Mouse (Mus musculus): ENCODE data around the gene St3gal6.
"Not testable (repeated sequence)": the region's sequence is repeated elsewhere in the genome, so short reads cannot be mapped to it uniquely, and the experiment has no call there.

The St3gal6 gene

DNA sequence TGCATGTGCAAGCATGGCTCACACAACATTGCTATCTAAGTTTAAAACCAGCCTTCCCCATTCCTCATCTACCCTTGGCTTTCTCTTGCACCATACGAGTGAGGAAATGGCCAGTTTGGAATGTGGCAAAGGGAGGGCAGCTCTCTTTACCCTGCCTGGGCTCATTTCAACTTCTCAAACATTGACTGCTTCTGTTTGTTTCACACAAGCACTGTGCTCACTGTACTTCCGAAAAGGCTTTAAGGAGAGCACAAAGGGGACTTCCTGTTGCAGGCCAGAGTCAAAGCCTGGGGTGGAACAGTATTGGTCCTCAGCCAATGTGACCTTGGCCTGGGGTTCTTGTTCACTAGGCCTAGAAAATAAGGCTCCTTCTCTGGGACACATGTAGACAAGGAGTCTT, 47.7 kb downstream of the St3gal6 start:
- no peak for DNase-seq (ENCODE audit: low spot score in 2 of 2)

DNA sequence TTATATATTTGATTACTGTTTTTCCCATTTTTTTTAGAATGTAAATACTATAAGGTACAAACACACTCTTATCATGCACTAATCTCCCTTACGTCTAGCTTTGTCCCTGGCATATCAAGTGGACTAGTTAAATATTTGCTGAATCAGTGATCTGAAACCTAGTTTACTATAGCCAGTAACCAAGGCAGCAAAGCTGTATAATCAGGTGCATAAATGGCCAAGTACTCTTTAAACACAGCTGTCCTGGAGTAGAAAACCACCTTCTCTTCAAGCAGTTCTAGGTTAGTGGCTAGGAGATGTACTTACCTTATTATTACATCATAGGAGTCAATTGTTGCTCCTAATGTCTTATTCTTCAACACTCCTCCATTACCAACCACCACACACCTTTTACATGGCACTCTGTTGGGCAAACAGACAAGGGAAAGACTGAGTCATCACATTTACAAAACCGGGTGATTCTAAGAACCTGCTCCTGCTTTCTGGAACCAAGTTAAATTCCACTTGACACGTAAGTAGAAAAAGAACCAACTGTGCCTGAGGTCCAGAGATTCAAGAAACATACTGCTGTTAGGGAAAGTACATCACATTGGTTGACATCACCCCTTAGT, 48.4 kb downstream of the St3gal6 start:
- DNase-seq (ENCODE audit: low spot score in 2 of 2), result no peak

- no peak for DNase-seq (ENCODE audit: low spot score in 2 of 2)
These were observed 49.2 kb downstream of the St3gal6 start for GRCm38 (mm10) chr16:58474875-58475274.

DNA sequence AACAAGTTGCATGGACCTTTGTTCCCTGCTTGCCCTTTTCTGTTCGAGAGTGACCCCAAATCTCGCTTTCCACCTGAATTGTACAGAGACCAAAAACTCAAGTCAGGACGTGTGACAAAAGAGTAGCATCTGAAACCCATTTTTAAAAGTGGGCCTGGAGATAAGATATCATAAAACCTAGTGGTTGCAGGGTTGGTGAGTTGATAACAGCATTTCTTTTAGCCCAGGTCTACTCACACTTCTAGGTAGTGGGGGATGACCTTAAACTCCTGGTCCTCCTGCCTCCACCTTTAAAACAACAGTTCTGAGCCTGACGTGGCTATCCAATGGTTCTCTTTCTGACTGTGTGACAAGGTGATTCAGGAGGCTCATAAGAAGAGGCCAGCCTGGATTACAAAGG, 53.2 kb downstream of the St3gal6 start:
- no peak for DNase-seq (ENCODE audit: low spot score in 2 of 2)

DNA sequence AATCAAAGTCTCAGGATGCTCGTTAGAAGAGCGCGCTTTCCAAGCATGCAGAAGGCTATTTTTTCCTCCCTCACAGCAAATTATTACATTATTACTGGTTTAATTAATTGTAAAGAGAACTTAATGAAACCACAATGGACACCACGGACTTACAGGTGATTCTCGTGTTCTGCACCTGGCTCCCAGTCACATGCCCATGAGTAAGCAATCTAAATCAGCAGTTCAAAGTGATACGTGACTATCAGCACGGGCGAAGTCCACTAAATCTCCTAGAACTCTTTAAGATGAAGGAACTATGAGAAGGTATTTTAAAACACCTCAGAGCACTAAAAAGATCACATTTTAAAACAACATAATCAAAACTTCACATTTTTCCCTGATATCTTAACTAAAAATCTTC, 54.0 kb downstream of the St3gal6 start:
- DNase-seq (ENCODE audit: low spot score in 2 of 2), result no peak

- DNase-seq (ENCODE audit: low spot score in 2 of 2), result no peak
These were observed 58.6 kb downstream of the St3gal6 start for GRCm38 (mm10) chr16:58465412-58465811.

- DNase-seq (ENCODE audit: low spot score in 2 of 2), result no peak
These were observed 60.0 kb downstream of the St3gal6 start for GRCm38 (mm10) chr16:58464051-58464450.

GRCm38 (mm10) chr16:58462519-58462918, 61.5 kb downstream of the St3gal6 start:
- no peak for DNase-seq (ENCODE audit: low spot score in 2 of 2)

DNA sequence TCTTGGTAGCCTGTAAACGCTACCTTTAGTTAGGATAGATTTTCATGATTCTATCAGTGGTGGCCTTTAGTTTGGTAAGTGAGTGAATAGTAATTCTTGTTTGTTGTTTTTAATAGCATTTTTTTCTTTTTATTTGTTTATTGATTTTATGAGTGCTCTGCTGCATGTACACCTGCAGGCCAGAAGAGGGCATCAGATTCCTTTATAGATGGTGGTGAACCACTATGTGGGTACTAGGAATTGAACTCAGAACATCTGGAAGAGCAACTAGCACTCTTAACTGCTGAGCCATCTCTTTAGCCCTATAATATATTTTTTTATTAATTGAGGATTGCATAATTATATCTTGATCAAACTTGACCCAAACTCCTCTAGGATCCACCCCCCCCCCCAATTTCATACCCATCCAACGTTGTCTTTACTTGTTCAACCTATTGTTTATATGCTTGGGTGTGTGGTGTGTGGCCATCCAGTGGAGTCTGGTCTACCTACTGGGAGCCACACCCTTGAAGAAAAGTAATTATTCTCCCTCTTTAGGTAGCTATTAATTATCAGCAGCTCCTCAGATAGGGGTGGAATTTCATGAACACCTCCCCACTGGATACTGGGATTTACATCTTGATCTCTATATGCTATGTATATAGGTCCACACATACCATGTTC, 62.1 kb downstream of the St3gal6 start:
- no peak for DNase-seq (ENCODE audit: low spot score in 2 of 2)

DNA sequence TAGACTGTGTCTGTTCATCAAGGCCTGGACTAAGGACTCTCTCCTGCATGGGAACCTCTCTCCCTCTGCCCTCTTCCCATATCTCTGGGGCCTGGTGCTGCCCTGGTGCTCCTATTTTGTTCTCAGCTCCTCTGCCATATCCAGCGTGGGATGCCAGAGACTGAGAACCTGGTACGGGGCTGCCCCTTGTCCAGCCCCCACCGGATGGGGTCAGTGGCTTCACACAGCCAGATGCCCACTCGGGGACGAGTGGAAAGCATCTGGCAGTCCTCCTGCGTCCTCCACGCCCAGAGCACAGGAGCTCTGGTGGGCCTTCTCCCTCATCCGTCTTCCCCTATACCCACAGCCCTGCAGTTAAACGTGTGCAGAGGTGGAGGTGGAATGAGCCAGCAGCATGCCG, 63.7 kb downstream of the St3gal6 start:
- DNase-seq (ENCODE audit: low spot score in 2 of 2), result no peak

DNA sequence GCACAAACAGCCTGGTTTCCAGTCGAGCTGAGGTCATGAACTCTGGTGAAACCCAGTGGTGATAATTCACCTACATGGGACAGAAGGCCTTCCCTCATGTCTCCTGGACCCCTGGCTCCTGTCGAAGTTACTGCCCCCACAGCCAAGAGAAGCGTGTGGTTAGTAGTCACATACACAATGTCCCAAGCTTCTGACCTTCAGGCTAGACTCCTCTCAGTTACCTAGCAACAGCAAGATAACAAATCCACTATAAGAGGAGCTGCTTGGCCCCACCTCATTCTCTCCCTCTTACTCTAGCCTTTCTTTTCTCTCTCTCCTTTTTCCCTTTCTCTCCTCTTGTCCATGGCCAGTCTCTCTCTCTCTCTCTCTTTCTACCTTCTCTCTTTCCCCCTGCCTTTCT, 64.1 kb downstream of the St3gal6 start:
- DNase-seq (ENCODE audit: low spot score in 2 of 2), result not testable (repeated sequence)

GRCm38 (mm10) chr16:58456991-58457390, 67.1 kb downstream of the St3gal6 start:
- DNase-seq (ENCODE audit: low spot score in 2 of 2), result no peak

DNA sequence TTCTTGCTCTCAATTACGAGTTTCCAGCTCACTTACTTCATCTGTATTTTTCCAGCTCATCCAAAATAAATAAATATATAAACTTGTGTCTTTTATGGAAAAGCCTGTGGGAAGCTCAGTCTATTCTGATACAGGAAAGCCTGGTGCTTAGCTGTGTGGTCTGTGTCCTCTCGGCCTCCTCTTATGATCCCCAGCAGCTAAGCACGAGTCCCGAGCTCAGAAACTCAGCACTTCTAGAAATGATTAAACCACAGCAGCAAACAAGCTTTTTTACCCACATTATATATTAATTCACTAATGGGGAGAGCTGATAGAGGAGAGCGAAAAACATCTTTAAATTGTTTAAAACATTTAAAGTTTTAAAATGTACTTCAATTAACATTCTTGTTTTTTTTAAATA, 67.6 kb downstream of the St3gal6 start:
- DNase-seq (ENCODE audit: low spot score in 2 of 2), result no peak

- DNase-seq (ENCODE audit: low spot score in 2 of 2), result no peak
These were observed 68.9 kb downstream of the St3gal6 start for GRCm38 (mm10) chr16:58455118-58455517.

DNA sequence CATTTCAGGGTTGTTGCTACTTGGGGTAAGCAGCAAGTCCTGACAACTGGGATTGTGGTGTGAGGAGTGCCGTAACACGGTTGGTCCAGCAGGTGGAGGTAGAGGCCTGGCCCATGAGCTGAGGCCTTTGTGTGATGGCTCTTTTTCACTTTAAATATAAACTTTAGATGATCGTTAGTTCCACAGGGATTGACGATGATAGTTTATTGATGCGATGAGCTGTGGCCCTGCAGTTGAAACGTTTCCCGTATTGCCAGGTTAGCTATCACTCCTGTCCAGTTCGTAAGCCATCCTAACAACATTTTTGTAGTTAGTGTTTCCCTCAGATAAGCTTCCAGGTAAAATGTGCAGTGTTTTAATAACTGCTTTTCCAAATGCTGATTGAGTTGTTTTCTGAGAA, 69.4 kb downstream of the St3gal6 start:
- peak in 1 of 2 experiments; percentile 70 for DNase-seq (ENCODE audit: low spot score in 2 of 2)

DNA sequence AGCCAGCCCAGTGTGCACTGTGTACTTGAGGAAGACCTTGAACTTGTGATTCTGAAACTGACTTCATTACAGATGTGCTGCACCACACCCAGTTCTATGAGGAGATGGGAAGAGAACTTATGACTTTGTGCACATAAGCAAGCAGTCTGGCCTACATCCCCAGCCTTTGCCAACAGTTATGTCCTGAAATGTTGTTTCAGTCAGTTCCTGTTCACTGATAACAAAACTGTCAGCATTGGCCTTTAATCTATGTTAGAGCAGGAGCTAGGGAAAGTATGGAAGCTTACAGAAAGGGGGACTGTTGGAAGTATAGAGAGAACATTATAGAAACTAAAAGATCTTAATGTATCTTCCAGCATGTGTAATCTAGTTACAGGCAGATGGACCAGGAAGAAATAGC, 70.2 kb downstream of the St3gal6 start:
- no peak for DNase-seq (ENCODE audit: low spot score in 2 of 2)

GRCm38 (mm10) chr16:58453138-58453537, 70.9 kb downstream of the St3gal6 start:
- no peak for DNase-seq (ENCODE audit: low spot score in 2 of 2)

GRCm38 (mm10) chr16:58451647-58452046, 72.4 kb downstream of the St3gal6 start:
- no peak for DNase-seq (ENCODE audit: low spot score in 2 of 2)

- DNase-seq (ENCODE audit: low spot score in 2 of 2), result no peak
These were observed 73.4 kb downstream of the St3gal6 start for GRCm38 (mm10) chr16:58450648-58451047.

- no peak for DNase-seq (ENCODE audit: low spot score in 2 of 2)
These were observed 75.0 kb downstream of the St3gal6 start for GRCm38 (mm10) chr16:58449073-58449472.

GRCm38 (mm10) chr16:58446281-58447259, 77.5 kb downstream of the St3gal6 start:
- DNase-seq (ENCODE audit: low spot score in 2 of 2), result no peak

- no peak for DNase-seq (ENCODE audit: low spot score in 2 of 2)
These were observed 79.3 kb downstream of the St3gal6 start for GRCm38 (mm10) chr16:58444735-58445134.

GRCm38 (mm10) chr16:58432384-58432783, 91.7 kb downstream of the St3gal6 start:
- DNase-seq (ENCODE audit: low spot score in 2 of 2), result no peak

Data from left cerebral cortex, adult 9 months (tissue).